Mouse (Mus musculus): ENCODE measurements around the gene Rab29. TPM values are rescaled to one million over a fixed set of nuclear protein-coding genes. Genes with fewer than 3 reads are reported as not detected.

Rab29 gene
- polyA plus RNA-seq, 1 experiment from 2014 or later = 23.1 TPM

- TF ChIP-seq EP300 (IDR thresholded peaks at IDR 0.05) = peak; percentile 81
- peak; percentile 56 for TF ChIP-seq CTCF (IDR thresholded peaks at IDR 0.05)
- H3K27ac ChIP-seq (ENCODE audit: low read length) = peak within 1 kb of the TSS; percentile 98
- under 1% methylated on average over 34 of the region's 35 CpGs for WGBS
- peak within 1 kb of the TSS; percentile 100 for H3K4me3 ChIP-seq (ENCODE audit: low read depth, low read length)
- H3K36me3 ChIP-seq (ENCODE audit: insufficient read depth, low read length) = no peaks in the 10 kb centered on the region
- H3K4me2 ChIP-seq (replicated peaks; ENCODE audit: low read depth, low read length) = peak within 1 kb of the TSS; percentile 69
- no peaks in the 10 kb centered on the region for H3K9me3 ChIP-seq (ENCODE audit: low read length)
- peak within 1 kb of the TSS; percentile 94 for H3K9ac ChIP-seq (replicated peaks; ENCODE audit: low read depth)
- DNase-seq (ENCODE audit: low spot score) (peak; percentile 98), ATAC-seq (peak; percentile 99)
- H3K27me3 ChIP-seq (replicated peaks; ENCODE audit: insufficient read depth, low read length) = no peaks in the 10 kb centered on the region
- peaks cover 7% of the 10 kb centered on the region; the same call in 1 of the 2 replicates for H3K4me1 ChIP-seq (ENCODE audit: insufficient read depth, low read depth, low read length)
Observed at GRCm38 (mm10) chr1:131910001-131910648, 43.1 kb downstream of the Rab29 start, which contains the start of gene Nucks1. Gene Nucks1 (plus strand): TSS chr1:131910534.

- no peaks in the 10 kb centered on the region for H3K9me3 ChIP-seq (ENCODE audit: low read length)
- DNase-seq (ENCODE audit: low spot score) = peak; percentile 85
- no peak for TF ChIP-seq CTCF (IDR thresholded peaks at IDR 0.05)
- no peak for TF ChIP-seq EP300 (IDR thresholded peaks at IDR 0.05)
Observed at GRCm38 (mm10) chr1:131910674-131911558, 43.9 kb downstream of the Rab29 start.

GRCm38 (mm10) chr1:131917634-131918033, 50.6 kb downstream of the Rab29 start:
- no peaks in the 10 kb centered on the region for H3K4me1 ChIP-seq (ENCODE audit: insufficient read depth, low read depth, low read length)
- peak; percentile 25; the same call in 1 of the 2 replicates for TF ChIP-seq EP300 (IDR thresholded peaks at IDR 0.05)
- no peak for TF ChIP-seq CTCF (IDR thresholded peaks at IDR 0.05)
- no peak for DNase-seq (ENCODE audit: low spot score)
- peaks cover 5% of the 10 kb centered on the region; the same call in 1 of the 2 replicates for H3K36me3 ChIP-seq (ENCODE audit: insufficient read depth, low read length)
- H3K4me3 ChIP-seq (ENCODE audit: low read depth, low read length) = no peak overlapping the region
- no peak overlapping the region for H3K4me2 ChIP-seq (replicated peaks; ENCODE audit: low read depth, low read length)
- ATAC-seq = no peak
- no peaks in the 10 kb centered on the region for H3K9me3 ChIP-seq (ENCODE audit: low read length)
- 52% methylated on average over 6 of the region's 6 CpGs for WGBS
- no peaks in the 10 kb centered on the region for H3K27me3 ChIP-seq (replicated peaks; ENCODE audit: insufficient read depth, low read length)
- H3K9ac ChIP-seq (replicated peaks; ENCODE audit: low read depth) = no peak overlapping the region
- H3K27ac ChIP-seq (ENCODE audit: low read length) = no peak overlapping the region

More at GRCm38 (mm10) chr1:131910674-131911558, 43.9 kb downstream of the Rab29 start:
- H3K4me1 ChIP-seq (ENCODE audit: insufficient read depth, low read depth, low read length) = peaks cover 7% of the 10 kb centered on the region; the same call in 1 of the 2 replicates
- ATAC-seq = peak; percentile 68
- H3K36me3 ChIP-seq (ENCODE audit: insufficient read depth, low read length) = no peaks in the 10 kb centered on the region
- under 1% methylated on average over 59 of the region's 88 CpGs for WGBS
- H3K9ac ChIP-seq (replicated peaks; ENCODE audit: low read depth) = peak overlapping the region; percentile 94
- H3K27ac ChIP-seq (ENCODE audit: low read length) = peak overlapping the region; percentile 98
- no peaks in the 10 kb centered on the region for H3K27me3 ChIP-seq (replicated peaks; ENCODE audit: insufficient read depth, low read length)
- H3K4me3 ChIP-seq (ENCODE audit: low read depth, low read length) = peak overlapping the region; percentile 100
- peak overlapping the region; percentile 69 for H3K4me2 ChIP-seq (replicated peaks; ENCODE audit: low read depth, low read length)

GRCm38 (mm10) chr1:131919052-131919451, 52.0 kb downstream of the Rab29 start:
- no peak for DNase-seq (ENCODE audit: low spot score)
- no peaks in the 10 kb centered on the region for H3K9me3 ChIP-seq (ENCODE audit: low read length)
- no peaks in the 10 kb centered on the region for H3K4me1 ChIP-seq (ENCODE audit: insufficient read depth, low read depth, low read length)
- no peak overlapping the region for H3K9ac ChIP-seq (replicated peaks; ENCODE audit: low read depth)
- WGBS = 96% methylated on average over 2 of the region's 2 CpGs
- H3K27ac ChIP-seq (ENCODE audit: low read length) = no peak overlapping the region
- no peak overlapping the region for H3K4me2 ChIP-seq (replicated peaks; ENCODE audit: low read depth, low read length)
- ATAC-seq = no peak
- H3K4me3 ChIP-seq (ENCODE audit: low read depth, low read length) = no peak overlapping the region
- TF ChIP-seq CTCF (IDR thresholded peaks at IDR 0.05) = no peak
- no peak for TF ChIP-seq EP300 (IDR thresholded peaks at IDR 0.05)
- no peaks in the 10 kb centered on the region for H3K27me3 ChIP-seq (replicated peaks; ENCODE audit: insufficient read depth, low read length)
- peaks cover 10% of the 10 kb centered on the region; the same call in 1 of the 2 replicates for H3K36me3 ChIP-seq (ENCODE audit: insufficient read depth, low read length)

GRCm38 (mm10) chr1:131922100-131922499, 55.1 kb downstream of the Rab29 start:
- no peak overlapping the region for H3K9ac ChIP-seq (replicated peaks; ENCODE audit: low read depth)
- WGBS = 84% methylated on average over 3 of the region's 3 CpGs
- H3K36me3 ChIP-seq (ENCODE audit: insufficient read depth, low read length) = peaks cover 23% of the 10 kb centered on the region
- no peak for ATAC-seq
- no peaks in the 10 kb centered on the region for H3K9me3 ChIP-seq (ENCODE audit: low read length)
- H3K4me1 ChIP-seq (ENCODE audit: insufficient read depth, low read depth, low read length) = no peaks in the 10 kb centered on the region
- DNase-seq (ENCODE audit: low spot score) = no peak
- H3K4me3 ChIP-seq (ENCODE audit: low read depth, low read length) = no peak overlapping the region
- no peak overlapping the region for H3K27ac ChIP-seq (ENCODE audit: low read length)
- no peak for TF ChIP-seq EP300 (IDR thresholded peaks at IDR 0.05)
- no peak for TF ChIP-seq CTCF (IDR thresholded peaks at IDR 0.05)
- H3K4me2 ChIP-seq (replicated peaks; ENCODE audit: low read depth, low read length) = no peak overlapping the region
- H3K27me3 ChIP-seq (replicated peaks; ENCODE audit: insufficient read depth, low read length) = no peaks in the 10 kb centered on the region

Other genes with a start within 250 kb of the Rab29 start
- gene Ctse, start 228.9 kb upstream of the Rab29 start, polyA plus RNA-seq (2015; fragmentation: Nextera tagmentation; extraction: Ambion mirVana) = 0.80 and 1.1 TPM in 2 replicates
- 3.8 and 4.0 TPM in 2 replicates for gene Rab7b, start 178.5 kb upstream of the Rab29 start, polyA plus RNA-seq (2015; fragmentation: Nextera tagmentation; extraction: Ambion mirVana)
- 10.9 and 12.3 TPM in 2 replicates for gene Slc26a9, start 123.2 kb upstream of the Rab29 start, polyA plus RNA-seq (2015; fragmentation: Nextera tagmentation; extraction: Ambion mirVana)
- gene Pm20d1, start 69.8 kb upstream of the Rab29 start, polyA plus RNA-seq (2015; fragmentation: Nextera tagmentation; extraction: Ambion mirVana) = 1.6 TPM in 2 replicates
- 12.1 and 13.1 TPM in 2 replicates for gene Slc41a1, start 39.7 kb upstream of the Rab29 start, polyA plus RNA-seq (2015; fragmentation: Nextera tagmentation; extraction: Ambion mirVana)
- gene Nucks1, start 43.3 kb downstream of the Rab29 start, polyA plus RNA-seq (2015; fragmentation: Nextera tagmentation; extraction: Ambion mirVana) = 19.1 and 20.9 TPM in 2 replicates
- gene Slc45a3, start 95.7 kb downstream of the Rab29 start, polyA plus RNA-seq (2015; fragmentation: Nextera tagmentation; extraction: Ambion mirVana) = 5.7 and 6.9 TPM in 2 replicates
- 26.3 and 28.0 TPM in 2 replicates for gene Elk4, start 140.4 kb downstream of the Rab29 start, polyA plus RNA-seq (2015; fragmentation: Nextera tagmentation; extraction: Ambion mirVana)
- 7.5 and 8.4 TPM in 2 replicates for gene Mfsd4a, start 200.8 kb downstream of the Rab29 start, polyA plus RNA-seq (2015; fragmentation: Nextera tagmentation; extraction: Ambion mirVana)

Measured in lung, postnatal 0 days (tissue).